Mouse (Mus musculus) layer of hippocampus, postnatal 10 days (tissue): ENCODE data around the gene Mical2. TPM values are rescaled to one million over a fixed set of nuclear protein-coding genes. Genes with fewer than 3 reads are reported as not detected.
A peak's percentile ranks its signal among the peaks of the same experiment; 100 is the strongest.

ENCODE experiments used
- DNase-seq, 2 experiments: peaks; one replicate each; pipeline ENCODE4 v3.0.0; 2021; ENCODE audit warnings: low spot score in 2 of 2
- total RNA-seq, 2 experiments: library from RNA; stranded (reverse); gene quantifications; 2 replicates each; pipeline ENCODE4 v1.2.3; 2021

The Mical2 gene
- total RNA-seq, 2 experiments from 2014 or later, result 406 to 434 TPM

- DNase-seq, result peak in 1 of 2 experiments; percentile 62
Observed at GRCm38 (mm10) chr7:112241211-112241944, 15.7 kb downstream of the Mical2 start.

- no peak for DNase-seq
Observed at GRCm38 (mm10) chr7:112241945-112242329, 16.3 kb downstream of the Mical2 start.

- DNase-seq, result no peak
Observed at GRCm38 (mm10) chr7:112242587-112242986, 16.9 kb downstream of the Mical2 start.

- no peak for DNase-seq
Observed at GRCm38 (mm10) chr7:112244071-112244470, 18.4 kb downstream of the Mical2 start.

- no peak for DNase-seq
Observed at GRCm38 (mm10) chr7:112244683-112245082, 19.0 kb downstream of the Mical2 start.

GRCm38 (mm10) chr7:112245839-112246438, 20.3 kb downstream of the Mical2 start:
- DNase-seq, result no peak

- no peak for DNase-seq
Observed at GRCm38 (mm10) chr7:112246442-112246841, 20.8 kb downstream of the Mical2 start.

GRCm38 (mm10) chr7:112247890-112248289, 22.2 kb downstream of the Mical2 start:
- no peak for DNase-seq

GRCm38 (mm10) chr7:112249476-112249875, 23.8 kb downstream of the Mical2 start:
- no peak for DNase-seq

GRCm38 (mm10) chr7:112252065-112252464, 26.4 kb downstream of the Mical2 start:
- DNase-seq, result no peak

GRCm38 (mm10) chr7:112254233-112254632, 28.6 kb downstream of the Mical2 start:
- DNase-seq, result no peak

- no peak for DNase-seq
Observed at GRCm38 (mm10) chr7:112255248-112255866, 29.7 kb downstream of the Mical2 start.

- DNase-seq, result no peak
Observed at GRCm38 (mm10) chr7:112258338-112258903, 32.8 kb downstream of the Mical2 start.

GRCm38 (mm10) chr7:112259286-112259685, 33.6 kb downstream of the Mical2 start:
- no peak for DNase-seq

GRCm38 (mm10) chr7:112261121-112261520, 35.5 kb downstream of the Mical2 start:
- no peak for DNase-seq

- no peak for DNase-seq
Observed at GRCm38 (mm10) chr7:112267266-112267665, 41.6 kb downstream of the Mical2 start.

- DNase-seq, result no peak
Observed at GRCm38 (mm10) chr7:112268761-112269425, 43.2 kb downstream of the Mical2 start.

- no peak for DNase-seq
Observed at GRCm38 (mm10) chr7:112270870-112271269, 45.2 kb downstream of the Mical2 start.

GRCm38 (mm10) chr7:112271627-112272026, 46.0 kb downstream of the Mical2 start:
- DNase-seq, result no peak

- no peak for DNase-seq
Observed at GRCm38 (mm10) chr7:112272692-112273091, 47.0 kb downstream of the Mical2 start.

GRCm38 (mm10) chr7:112273451-112273850, 47.8 kb downstream of the Mical2 start:
- no peak for DNase-seq

GRCm38 (mm10) chr7:112274611-112275010, 49.0 kb downstream of the Mical2 start:
- DNase-seq, result no peak
